Mouse (Mus musculus): Measurements from ENCODE around the gene Mplkip.

DNA sequence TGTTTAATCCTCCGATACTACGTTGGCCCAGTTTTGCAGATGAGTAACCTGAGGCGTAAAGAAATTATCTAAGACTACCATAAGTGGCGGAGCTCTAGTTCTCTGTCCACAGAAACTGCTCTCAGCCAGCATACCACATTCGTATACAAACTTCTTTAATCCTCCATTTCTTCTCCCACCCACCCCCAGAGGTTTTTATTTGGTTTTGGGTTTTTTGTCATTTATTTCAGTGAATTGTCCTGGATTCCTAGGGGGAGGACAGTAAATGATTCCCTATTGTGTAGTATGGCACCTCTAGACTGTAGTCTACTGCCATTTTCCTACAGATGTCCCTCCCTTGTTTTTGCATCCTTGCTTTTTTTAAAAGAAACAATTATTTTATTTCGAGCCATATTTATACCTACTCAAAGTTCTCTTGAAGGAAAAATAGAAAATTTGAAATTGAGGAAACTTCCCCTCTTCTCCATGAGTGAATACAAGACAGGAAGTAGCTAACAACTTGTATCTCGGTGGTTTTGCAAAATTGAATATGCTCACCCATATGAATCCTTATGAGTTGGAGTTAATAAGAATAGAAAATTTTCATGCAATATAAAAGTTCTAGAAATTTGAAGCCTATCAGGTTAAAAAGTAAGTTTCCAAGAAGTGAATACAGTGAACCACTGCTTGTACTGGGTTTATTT, 1.0 kb downstream of the Mplkip start:
- no peak for TF ChIP-seq HCFC1 (IDR thresholded peaks at IDR 0.05; ENCODE audit: borderline replicate concordance, insufficient read depth, low read length)
- no peak for TF ChIP-seq ZC3H11A (IDR thresholded peaks at IDR 0.05; ENCODE audit: borderline replicate concordance, low read depth, low read length)
- no peak for TF ChIP-seq CHD2 (IDR thresholded peaks at IDR 0.05; ENCODE audit: low read depth, low read length)
- no peak for TF ChIP-seq ZNF384 (IDR thresholded peaks at IDR 0.05; ENCODE audit: low read depth, low read length)
- TF ChIP-seq MAFK (IDR thresholded peaks at IDR 0.05; ENCODE audit: insufficient read depth, low read depth, low read length): no peak

Measured in ES-E14 (cell line).